ENCODE assay signal across 26 mouse cellular contexts in genomic region chr2:142169649-142170048, GRCm38 (mm10).
A peak's percentile ranks its signal among the peaks of the same experiment; 100 is the strongest.
DNase-seq lines count a peak whose midpoint lies in the region; ATAC-seq lines count a peak whose summit lies in the region.
"Had no signal": no experiment of that assay in that cellular context is flagged by ENCODE, and none has a peak within 500 bp of the region (broad histone marks: within the 10 kb centered on the region; RNA-seq: fewer than 3 reads in every experiment).

No protein-coding gene starts in this region.

- H3K27me3 ChIP-seq in kidney, embryonic 16.5 days (ENCODE audit: insufficient read depth, low read length), result peaks cover 2% of the 10 kb centered on the region
- no peaks in the 10 kb centered on the region for H3K27me3 ChIP-seq in neural tube, embryonic 12.5 days (replicated peaks)
- H3K27me3 ChIP-seq in neural tube, embryonic 15.5 days (replicated peaks), result no peaks in the 10 kb centered on the region
- H3K27me3 ChIP-seq: CH12.LX; embryonic facial prominence, embryonic 12.5 days; embryonic facial prominence, embryonic 15.5 days; hindbrain, embryonic 12.5 days; hindbrain, embryonic 15.5 days; Patski had no signal

- H3K27ac ChIP-seq in kidney, embryonic 16.5 days (ENCODE audit: low read length), result no peak overlapping the region
- H3K27ac ChIP-seq in neural tube, embryonic 12.5 days, result no peak overlapping the region
- no peak overlapping the region for H3K27ac ChIP-seq in neural tube, embryonic 15.5 days (replicated peaks)
- H3K27ac ChIP-seq: embryonic facial prominence, embryonic 12.5 days; embryonic facial prominence, embryonic 15.5 days; gastrocnemius, adult 2 months; hindbrain, embryonic 12.5 days; hindbrain, embryonic 15.5 days had no signal

- peak; percentile 84 for ATAC-seq in kidney, embryonic 16.5 days (ENCODE audit: low FRiP score, low TSS enrichment)
- ATAC-seq in neural tube, embryonic 12.5 days (ENCODE audit: low FRiP score, low read depth), result 0 out of 2 replicates have a peak, but pooled peaks have one; percentile 33
- ATAC-seq in neural tube, embryonic 15.5 days (ENCODE audit: low FRiP score), result no peak
- ATAC-seq: forebrain, embryonic 14.5 days; forebrain, postnatal 0 days; Patski had no signal

- no peak overlapping the region for H3K9ac ChIP-seq in kidney, embryonic 16.5 days (replicated peaks; ENCODE audit: low read length)
- no peak overlapping the region for H3K9ac ChIP-seq in neural tube, embryonic 12.5 days
- no peak overlapping the region for H3K9ac ChIP-seq in neural tube, embryonic 15.5 days (replicated peaks)
- H3K9ac ChIP-seq: embryonic facial prominence, embryonic 12.5 days; embryonic facial prominence, embryonic 15.5 days; forebrain, postnatal 0 days; hindbrain, embryonic 12.5 days; hindbrain, embryonic 15.5 days had no signal

- no peaks in the 10 kb centered on the region for H3K4me1 ChIP-seq in kidney, embryonic 16.5 days (ENCODE audit: insufficient read depth, low read length)
- H3K4me1 ChIP-seq in neural tube, embryonic 12.5 days, result no peaks in the 10 kb centered on the region
- no peaks in the 10 kb centered on the region for H3K4me1 ChIP-seq in neural tube, embryonic 15.5 days
- H3K4me1 ChIP-seq: embryonic facial prominence, embryonic 12.5 days; hindbrain, embryonic 15.5 days had no signal

- H3K4me3 ChIP-seq in kidney, embryonic 16.5 days (ENCODE audit: low read length), result no peak overlapping the region
- no peak overlapping the region for H3K4me3 ChIP-seq in neural tube, embryonic 12.5 days
- H3K4me3 ChIP-seq in neural tube, embryonic 15.5 days (replicated peaks), result no peak overlapping the region
- H3K4me3 ChIP-seq: embryonic facial prominence, embryonic 12.5 days; embryonic facial prominence, embryonic 15.5 days; gastrocnemius, adult 2 months; hindbrain, embryonic 12.5 days; hindbrain, embryonic 15.5 days had no signal

- 18% methylated on average over 2 of the region's 2 CpGs for WGBS in kidney, embryonic 16.5 days
- 32% methylated on average over 2 of the region's 2 CpGs for WGBS in neural tube, embryonic 12.5 days
- WGBS in neural tube, embryonic 15.5 days, result 39% methylated on average over 2 of the region's 2 CpGs

- no peaks in the 10 kb centered on the region for H3K36me3 ChIP-seq in kidney, embryonic 16.5 days (ENCODE audit: insufficient read depth, low read length)
- no peaks in the 10 kb centered on the region for H3K36me3 ChIP-seq in neural tube, embryonic 12.5 days
- no peaks in the 10 kb centered on the region for H3K36me3 ChIP-seq in neural tube, embryonic 15.5 days
- H3K36me3 ChIP-seq: embryonic facial prominence, embryonic 12.5 days; embryonic facial prominence, embryonic 15.5 days; G1E; hindbrain, embryonic 12.5 days; hindbrain, embryonic 15.5 days had no signal

- peak; percentile 4 for DNase-seq in embryo, embryonic 11 days
- no peak for DNase-seq in embryo, embryonic 10.5 days (ENCODE audit: low spot score)
- no peak for DNase-seq in kidney, adult 11 months
- no peak for DNase-seq in spleen, postnatal 10 days (ENCODE audit: low spot score in 2 of 2)
- DNase-seq: adrenal gland, postnatal 10 days; adrenal gland, postnatal 36 days; B cell, adult 2 months; cerebellum, adult 18-20 months; cerebellum, adult 9-10 months; cerebellum, postnatal 14 days; forebrain, postnatal 0 days; gastrocnemius, adult 2 months; gastrocnemius, postnatal 14 days; heart, adult 11 months had no signal

- no peak overlapping the region for H3K4me2 ChIP-seq in kidney, embryonic 16.5 days (replicated peaks; ENCODE audit: low read depth, low read length)
- no peak overlapping the region for H3K4me2 ChIP-seq in neural tube, embryonic 12.5 days (replicated peaks)
- no peak overlapping the region for H3K4me2 ChIP-seq in neural tube, embryonic 15.5 days
- H3K4me2 ChIP-seq: embryonic facial prominence, embryonic 12.5 days; embryonic facial prominence, embryonic 15.5 days; heart, embryonic 11.5 days; hindbrain, embryonic 12.5 days; hindbrain, embryonic 15.5 days had no signal

- no peaks in the 10 kb centered on the region for H3K9me3 ChIP-seq in kidney, embryonic 16.5 days (ENCODE audit: low read length)
- H3K9me3 ChIP-seq in neural tube, embryonic 12.5 days, result no peaks in the 10 kb centered on the region
- H3K9me3 ChIP-seq in neural tube, embryonic 15.5 days (replicated peaks), result no peaks in the 10 kb centered on the region
- H3K9me3 ChIP-seq: embryonic facial prominence, embryonic 12.5 days; embryonic facial prominence, embryonic 15.5 days; hindbrain, embryonic 12.5 days; hindbrain, embryonic 15.5 days had no signal
